Mouse (Mus musculus): ENCODE measurements around the gene Ttc39a. TPM values are rescaled to one million over a fixed set of nuclear protein-coding genes. Genes with fewer than 3 reads are reported as not detected.

The Ttc39a gene
- polyA plus RNA-seq, 1 experiment from 2014 or later = 2.5 TPM

DNA sequence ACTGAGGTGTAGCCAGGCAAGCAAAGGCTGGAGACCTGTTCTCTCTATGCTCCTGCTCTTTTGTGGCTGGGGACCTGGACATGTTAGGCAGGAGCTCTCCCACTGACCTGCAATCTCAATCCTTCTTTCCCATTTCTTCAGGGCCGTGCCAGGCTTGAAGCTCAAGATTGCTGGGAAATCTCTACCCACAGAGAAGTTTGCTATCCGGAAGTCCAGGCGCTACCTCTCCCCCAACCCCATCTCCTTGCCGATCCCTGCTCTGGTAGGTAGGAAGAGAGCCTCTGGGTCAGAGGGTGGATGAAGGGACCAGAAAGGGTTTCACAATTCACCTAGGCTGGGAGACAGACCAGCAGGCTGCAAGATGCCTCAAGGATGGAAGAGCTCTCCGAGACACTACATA is 34.0 kb downstream of the Ttc39a start:
- Histone ChIP-seq H3K9me3 (ENCODE audit: control insufficient read depth, low read length) (no peaks in the 10 kb centered on the region), H3K27me3 (ENCODE audit: control insufficient read depth, insufficient read depth, low read length) (no peaks in the 10 kb centered on the region), H3K36me3 (ENCODE audit: control insufficient read depth, insufficient read depth, low read length) (no peaks in the 10 kb centered on the region), H3K4me3 (ENCODE audit: low read depth, low read length) (no peak overlapping the region), H3K27ac (ENCODE audit: low read depth, low read length) (no peak overlapping the region), H3K4me2 (replicated peaks; ENCODE audit: low read depth, low read length) (no peak overlapping the region), H3K9ac (ENCODE audit: low read depth, low read length) (no peak overlapping the region), H3K4me1 (replicated peaks; ENCODE audit: control insufficient read depth, insufficient read depth, low read length) (no peaks in the 10 kb centered on the region)
- no peak for DNase-seq (ENCODE audit: low spot score)
- ATAC-seq (ENCODE audit: low FRiP score) = no peak
- WGBS = 91% methylated on average over 5 of the region's 5 CpGs

DNA sequence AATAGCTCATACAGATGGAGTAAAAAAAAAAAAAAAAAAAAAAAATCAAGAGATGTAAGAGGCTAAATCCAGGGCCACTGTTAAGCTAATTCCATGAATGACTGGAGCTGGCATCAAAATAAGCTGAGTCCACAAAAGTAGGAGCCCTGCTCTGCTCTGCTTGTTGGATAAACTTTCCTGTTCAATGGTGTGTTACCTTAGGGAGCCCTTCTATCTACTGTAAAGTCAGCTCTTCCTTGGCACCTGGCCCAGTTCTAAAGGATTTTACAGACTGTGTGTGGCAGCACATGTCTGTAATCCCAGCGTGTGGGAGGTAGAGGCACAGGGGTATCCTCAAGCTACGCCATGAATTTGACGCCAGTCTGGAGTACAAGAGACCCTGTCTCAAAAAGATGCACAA is 34.6 kb downstream of the Ttc39a start:
- ATAC-seq (ENCODE audit: low FRiP score) (no peak), DNase-seq (ENCODE audit: low spot score) (no peak)
- no peaks in the 10 kb centered on the region for H3K36me3 ChIP-seq (ENCODE audit: control insufficient read depth, insufficient read depth, low read length)
- H3K9me3 ChIP-seq (ENCODE audit: control insufficient read depth, low read length) = no peaks in the 10 kb centered on the region
- H3K9ac ChIP-seq (ENCODE audit: low read depth, low read length) = no peak overlapping the region
- no peak overlapping the region for H3K4me3 ChIP-seq (ENCODE audit: low read depth, low read length)
- no peak overlapping the region for H3K4me2 ChIP-seq (replicated peaks; ENCODE audit: low read depth, low read length)
- H3K27me3 ChIP-seq (ENCODE audit: control insufficient read depth, insufficient read depth, low read length) = no peaks in the 10 kb centered on the region
- no peaks in the 10 kb centered on the region for H3K4me1 ChIP-seq (replicated peaks; ENCODE audit: control insufficient read depth, insufficient read depth, low read length)
- 95% methylated on average over 3 of the region's 3 CpGs for WGBS
- H3K27ac ChIP-seq (ENCODE audit: low read depth, low read length) = no peak overlapping the region

DNA sequence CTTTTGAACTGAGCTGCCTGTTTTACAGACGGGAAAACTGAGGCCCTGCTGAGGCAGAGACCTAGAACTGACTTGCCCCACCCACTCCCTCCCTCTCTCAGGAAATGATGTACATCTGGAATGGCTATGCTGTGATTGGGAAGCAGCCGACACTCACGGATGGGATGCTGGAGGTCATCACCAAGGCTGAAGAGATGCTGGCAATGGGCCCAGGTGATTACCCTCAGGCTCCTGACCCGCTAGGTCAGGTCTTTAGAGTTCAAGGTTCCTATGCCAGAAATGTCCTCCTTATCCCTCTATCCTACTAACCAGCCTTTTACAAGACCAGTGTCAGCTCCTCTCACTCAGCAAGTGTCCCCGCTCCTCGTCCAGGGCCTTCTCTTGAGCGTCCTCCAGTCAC is 35.7 kb downstream of the Ttc39a start:
- Histone ChIP-seq H3K27me3 (ENCODE audit: control insufficient read depth, insufficient read depth, low read length) (no peaks in the 10 kb centered on the region), H3K4me3 (ENCODE audit: low read depth, low read length) (no peak overlapping the region), H3K9ac (ENCODE audit: low read depth, low read length) (no peak overlapping the region), H3K9me3 (ENCODE audit: control insufficient read depth, low read length) (no peaks in the 10 kb centered on the region), H3K36me3 (ENCODE audit: control insufficient read depth, insufficient read depth, low read length) (no peaks in the 10 kb centered on the region), H3K4me1 (replicated peaks; ENCODE audit: control insufficient read depth, insufficient read depth, low read length) (no peaks in the 10 kb centered on the region), H3K27ac (ENCODE audit: low read depth, low read length) (no peak overlapping the region), H3K4me2 (replicated peaks; ENCODE audit: low read depth, low read length) (no peak overlapping the region)
- no peak for DNase-seq (ENCODE audit: low spot score)
- WGBS = 93% methylated on average over 7 of the region's 7 CpGs
- no peak for ATAC-seq (ENCODE audit: low FRiP score)

DNA sequence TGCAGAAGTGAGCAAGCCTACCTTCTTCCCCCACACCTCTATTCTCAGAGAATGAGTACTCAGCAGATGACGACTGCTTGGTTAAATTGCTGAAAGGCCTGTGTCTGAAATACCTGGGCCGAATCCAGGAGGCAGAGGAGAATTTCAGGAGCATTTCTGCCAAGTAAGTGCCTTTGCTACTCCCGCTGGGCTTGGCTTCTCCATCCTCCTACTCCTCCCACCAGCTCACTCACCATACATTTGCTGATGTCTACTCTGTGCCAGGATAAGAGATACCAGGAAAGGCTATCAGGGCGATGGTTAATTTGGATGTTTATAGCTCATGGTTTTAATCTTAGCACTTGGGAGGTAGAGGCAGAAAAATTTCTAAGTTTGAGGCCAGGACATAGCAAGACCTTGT is 36.2 kb downstream of the Ttc39a start:
- Histone ChIP-seq H3K4me1 (replicated peaks; ENCODE audit: control insufficient read depth, insufficient read depth, low read length) (no peaks in the 10 kb centered on the region), H3K27ac (ENCODE audit: low read depth, low read length) (no peak overlapping the region), H3K4me2 (replicated peaks; ENCODE audit: low read depth, low read length) (no peak overlapping the region), H3K9me3 (ENCODE audit: control insufficient read depth, low read length) (no peaks in the 10 kb centered on the region), H3K4me3 (ENCODE audit: low read depth, low read length) (no peak overlapping the region), H3K27me3 (ENCODE audit: control insufficient read depth, insufficient read depth, low read length) (no peaks in the 10 kb centered on the region), H3K9ac (ENCODE audit: low read depth, low read length) (no peak overlapping the region), H3K36me3 (ENCODE audit: control insufficient read depth, insufficient read depth, low read length) (no peaks in the 10 kb centered on the region)
- no peak for DNase-seq (ENCODE audit: low spot score)
- no peak for ATAC-seq (ENCODE audit: low FRiP score)
- 89% methylated on average over 4 of the region's 4 CpGs for WGBS

DNA sequence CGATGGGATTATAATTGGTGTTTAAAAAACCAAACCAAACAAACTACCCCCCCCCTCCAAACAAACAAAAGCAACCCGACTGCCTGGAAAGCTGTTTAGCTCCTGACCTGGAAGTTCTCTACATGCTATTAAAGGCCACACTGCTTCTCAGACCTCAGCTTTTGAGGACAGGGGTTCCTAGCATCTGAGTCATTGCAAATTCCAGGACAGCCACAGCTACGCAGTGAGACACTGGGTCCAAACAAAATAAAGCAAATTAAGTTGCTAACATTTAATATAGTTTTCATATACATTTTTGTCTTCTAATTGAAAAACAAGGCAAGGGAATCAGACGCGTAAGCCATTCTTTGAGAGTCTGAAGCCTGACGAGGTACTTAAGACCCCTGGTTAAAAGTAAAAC is 38.0 kb downstream of the Ttc39a start:
- H3K4me2 ChIP-seq (replicated peaks; ENCODE audit: low read depth, low read length) = no peak overlapping the region
- 88% methylated on average over 6 of the region's 6 CpGs for WGBS
- DNase-seq (ENCODE audit: low spot score) = no peak
- H3K27ac ChIP-seq (ENCODE audit: low read depth, low read length) = no peak overlapping the region
- no peaks in the 10 kb centered on the region for H3K27me3 ChIP-seq (ENCODE audit: control insufficient read depth, insufficient read depth, low read length)
- H3K9ac ChIP-seq (ENCODE audit: low read depth, low read length) = no peak overlapping the region
- no peaks in the 10 kb centered on the region for H3K9me3 ChIP-seq (ENCODE audit: control insufficient read depth, low read length)
- no peaks in the 10 kb centered on the region for H3K36me3 ChIP-seq (ENCODE audit: control insufficient read depth, insufficient read depth, low read length)
- no peak for ATAC-seq (ENCODE audit: low FRiP score)
- no peaks in the 10 kb centered on the region for H3K4me1 ChIP-seq (replicated peaks; ENCODE audit: control insufficient read depth, insufficient read depth, low read length)
- H3K4me3 ChIP-seq (ENCODE audit: low read depth, low read length) = no peak overlapping the region

DNA sequence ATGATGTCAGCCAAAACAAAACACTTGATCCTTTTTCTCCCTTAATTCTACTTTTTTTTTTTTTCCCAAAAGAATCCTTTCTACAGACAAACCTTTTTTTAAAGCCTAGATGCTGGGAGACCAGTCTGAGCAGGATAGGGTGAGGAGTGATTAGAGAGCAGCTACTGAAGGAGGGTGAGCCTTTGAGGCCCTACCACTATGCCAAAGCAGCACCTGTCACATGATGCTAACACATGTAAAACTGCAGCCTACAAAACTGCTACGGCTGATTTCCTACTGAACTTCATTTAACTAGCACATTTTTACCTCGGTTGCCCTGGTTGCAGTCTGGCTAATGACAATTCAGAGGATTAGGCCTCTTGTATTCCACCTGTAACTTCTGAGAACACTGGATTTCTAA is 38.5 kb downstream of the Ttc39a start:
- Histone ChIP-seq H3K27me3 (ENCODE audit: control insufficient read depth, insufficient read depth, low read length) (no peaks in the 10 kb centered on the region), H3K9ac (ENCODE audit: low read depth, low read length) (no peak overlapping the region), H3K9me3 (ENCODE audit: control insufficient read depth, low read length) (no peaks in the 10 kb centered on the region), H3K4me2 (replicated peaks; ENCODE audit: low read depth, low read length) (no peak overlapping the region), H3K4me3 (ENCODE audit: low read depth, low read length) (no peak overlapping the region), H3K27ac (ENCODE audit: low read depth, low read length) (no peak overlapping the region), H3K36me3 (ENCODE audit: control insufficient read depth, insufficient read depth, low read length) (no peaks in the 10 kb centered on the region), H3K4me1 (replicated peaks; ENCODE audit: control insufficient read depth, insufficient read depth, low read length) (no peaks in the 10 kb centered on the region)
- ATAC-seq (ENCODE audit: low FRiP score) (no peak), DNase-seq (ENCODE audit: low spot score) (no peak)
- 78% methylated on average over 2 of the region's 2 CpGs for WGBS

DNA sequence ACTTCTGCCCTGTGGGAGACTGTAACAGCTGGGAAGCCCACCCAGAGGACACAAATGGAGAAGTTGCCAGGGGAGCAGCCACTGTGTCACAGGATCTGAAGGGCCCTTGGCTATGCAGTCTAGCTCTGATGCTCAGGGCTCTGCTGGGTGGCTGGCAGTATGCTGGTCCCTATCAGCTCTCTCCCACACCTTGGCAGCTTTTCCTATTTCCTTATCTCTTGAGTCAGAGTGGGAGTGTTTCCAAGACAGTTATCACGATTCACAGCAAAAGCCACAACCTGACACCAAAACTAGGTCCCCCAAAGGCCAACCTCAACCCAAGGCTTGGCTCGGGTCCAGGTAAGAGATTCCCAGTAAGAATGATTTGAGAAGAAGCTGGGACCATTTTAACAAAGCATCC is 39.0 kb downstream of the Ttc39a start:
- no peaks in the 10 kb centered on the region for H3K4me1 ChIP-seq (replicated peaks; ENCODE audit: control insufficient read depth, insufficient read depth, low read length)
- no peak overlapping the region for H3K27ac ChIP-seq (ENCODE audit: low read depth, low read length)
- H3K4me2 ChIP-seq (replicated peaks; ENCODE audit: low read depth, low read length) = no peak overlapping the region
- H3K4me3 ChIP-seq (ENCODE audit: low read depth, low read length) = no peak overlapping the region
- H3K9ac ChIP-seq (ENCODE audit: low read depth, low read length) = no peak overlapping the region
- WGBS = 93% methylated on average over 2 of the region's 2 CpGs
- no peaks in the 10 kb centered on the region for H3K36me3 ChIP-seq (ENCODE audit: control insufficient read depth, insufficient read depth, low read length)
- H3K27me3 ChIP-seq (ENCODE audit: control insufficient read depth, insufficient read depth, low read length) = no peaks in the 10 kb centered on the region
- ATAC-seq (ENCODE audit: low FRiP score) = no peak
- no peak for DNase-seq (ENCODE audit: low spot score)
- H3K9me3 ChIP-seq (ENCODE audit: control insufficient read depth, low read length) = no peaks in the 10 kb centered on the region

DNA sequence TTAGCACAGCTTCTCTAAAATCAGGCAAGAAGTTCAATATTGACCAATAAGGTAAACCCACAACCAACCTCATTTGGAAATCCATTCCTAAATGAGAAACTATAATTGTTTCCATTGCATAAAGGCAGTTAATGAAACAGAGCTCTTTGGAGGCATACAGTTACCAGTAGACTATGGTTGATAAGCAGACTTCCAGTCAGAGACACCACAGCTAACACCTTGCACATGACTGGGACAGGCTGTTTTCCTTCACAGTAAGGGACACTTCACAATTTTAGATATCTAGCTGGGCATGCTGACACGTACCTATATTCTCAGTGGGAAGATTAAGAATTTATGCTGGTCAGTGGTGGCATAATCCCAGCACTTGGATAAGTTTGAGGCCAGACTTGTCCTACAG is 39.5 kb downstream of the Ttc39a start:
- H3K27ac ChIP-seq (ENCODE audit: low read depth, low read length) = no peak overlapping the region
- no peak for ATAC-seq (ENCODE audit: low FRiP score)
- DNase-seq (ENCODE audit: low spot score) = no peak
- H3K4me2 ChIP-seq (replicated peaks; ENCODE audit: low read depth, low read length) = no peak overlapping the region
- no peaks in the 10 kb centered on the region for H3K27me3 ChIP-seq (ENCODE audit: control insufficient read depth, insufficient read depth, low read length)
- H3K9me3 ChIP-seq (ENCODE audit: control insufficient read depth, low read length) = no peaks in the 10 kb centered on the region
- no peak overlapping the region for H3K4me3 ChIP-seq (ENCODE audit: low read depth, low read length)
- H3K4me1 ChIP-seq (replicated peaks; ENCODE audit: control insufficient read depth, insufficient read depth, low read length) = no peaks in the 10 kb centered on the region
- H3K36me3 ChIP-seq (ENCODE audit: control insufficient read depth, insufficient read depth, low read length) = no peaks in the 10 kb centered on the region
- H3K9ac ChIP-seq (ENCODE audit: low read depth, low read length) = no peak overlapping the region
- WGBS = 84% methylated on average over 1 of the region's 1 CpGs

DNA sequence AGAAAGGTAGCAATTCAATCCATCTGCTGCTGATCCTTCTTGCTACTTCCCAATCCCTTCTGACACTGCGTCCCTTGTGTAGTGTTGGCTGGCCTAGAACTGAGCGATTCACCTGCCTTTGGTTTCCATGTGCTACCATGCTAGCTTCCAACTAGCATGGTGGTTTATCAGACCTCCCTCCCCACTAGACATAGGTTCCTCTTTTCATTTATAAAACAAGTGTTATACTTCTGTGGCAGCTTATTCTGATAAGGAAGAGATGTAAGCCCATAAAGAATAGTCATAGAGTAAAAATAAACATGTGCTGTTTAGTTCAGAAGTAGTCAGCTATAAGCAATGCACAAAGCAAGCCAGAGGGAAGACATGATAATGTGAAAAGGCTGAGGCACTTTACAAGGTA is 42.1 kb downstream of the Ttc39a start:
- no peak for ATAC-seq (ENCODE audit: low FRiP score)
- Histone ChIP-seq H3K9ac (ENCODE audit: low read depth, low read length) (no peak overlapping the region), H3K27ac (ENCODE audit: low read depth, low read length) (no peak overlapping the region), H3K4me2 (replicated peaks; ENCODE audit: low read depth, low read length) (no peak overlapping the region), H3K4me1 (replicated peaks; ENCODE audit: control insufficient read depth, insufficient read depth, low read length) (no peaks in the 10 kb centered on the region), H3K9me3 (ENCODE audit: control insufficient read depth, low read length) (no peaks in the 10 kb centered on the region), H3K27me3 (ENCODE audit: control insufficient read depth, insufficient read depth, low read length) (no peaks in the 10 kb centered on the region), H3K4me3 (ENCODE audit: low read depth, low read length) (no peak overlapping the region), H3K36me3 (ENCODE audit: control insufficient read depth, insufficient read depth, low read length) (no peaks in the 10 kb centered on the region)
- 94% methylated on average over 2 of the region's 2 CpGs for WGBS
- no peak for DNase-seq (ENCODE audit: low spot score)
